Mouse (Mus musculus): ENCODE measurements around the gene Tbr1. TPM values are rescaled to one million over a fixed set of nuclear protein-coding genes. Genes with fewer than 3 reads are reported as not detected.
A peak's percentile ranks its signal among the peaks of the same experiment; 100 is the strongest.

The Tbr1 gene
- 0.52 and 2.1 TPM in 2 replicates for polyA plus RNA-seq (2014; fragmentation: Nextera tagmentation; extraction: Ambion mirVana)

- Histone ChIP-seq H3K9me3 (ENCODE audit: control insufficient read depth, low read length) (no peaks in the 10 kb centered on the region), H3K4me2 (no peak within 1 kb of the TSS), H3K4me1 (ENCODE audit: control insufficient read depth, insufficient read depth, low read length) (peaks cover 10% of the 10 kb centered on the region; the same call in 1 of the 2 replicates), H3K36me3 (ENCODE audit: control insufficient read depth, insufficient read depth, low read length) (no peaks in the 10 kb centered on the region), H3K27me3 (ENCODE audit: control insufficient read depth, insufficient read depth, low read length) (peaks cover 64% of the 10 kb centered on the region), H3K4me3 (ENCODE audit: low read depth, low read length) (no peak within 1 kb of the TSS), H3K9ac (ENCODE audit: low read length) (no peak within 1 kb of the TSS), H3K27ac (ENCODE audit: low read depth, low read length) (no peak within 1 kb of the TSS)
- 3% methylated on average over 11 of the region's 11 CpGs for WGBS
- DNase-seq (ENCODE audit: low spot score, missing footprints) (peak; percentile 94), ATAC-seq (ENCODE audit: low FRiP score) (peak; percentile 53)
These were observed at the start of gene Tbr1 for GRCm38 (mm10) chr2:61802656-61803251. Tbr1 (plus strand) TSS chr2:61802930.

- no peak overlapping the region for H3K4me3 ChIP-seq (ENCODE audit: low read depth, low read length)
- ATAC-seq (ENCODE audit: low FRiP score) (no peak), DNase-seq (ENCODE audit: low spot score, missing footprints) (peak; percentile 41)
- H3K4me1 ChIP-seq (ENCODE audit: control insufficient read depth, insufficient read depth, low read length) = no peaks in the 10 kb centered on the region
- no peak overlapping the region for H3K4me2 ChIP-seq
- H3K27me3 ChIP-seq (ENCODE audit: control insufficient read depth, insufficient read depth, low read length) = no peaks in the 10 kb centered on the region
- H3K9me3 ChIP-seq (ENCODE audit: control insufficient read depth, low read length) = no peaks in the 10 kb centered on the region
- H3K27ac ChIP-seq (ENCODE audit: low read depth, low read length) = no peak overlapping the region
- H3K9ac ChIP-seq (ENCODE audit: low read length) = no peak overlapping the region
- no peaks in the 10 kb centered on the region for H3K36me3 ChIP-seq (ENCODE audit: control insufficient read depth, insufficient read depth, low read length)
These were observed 47.7 kb upstream of the Tbr1 start for GRCm38 (mm10) chr2:61754989-61755388.

DNA sequence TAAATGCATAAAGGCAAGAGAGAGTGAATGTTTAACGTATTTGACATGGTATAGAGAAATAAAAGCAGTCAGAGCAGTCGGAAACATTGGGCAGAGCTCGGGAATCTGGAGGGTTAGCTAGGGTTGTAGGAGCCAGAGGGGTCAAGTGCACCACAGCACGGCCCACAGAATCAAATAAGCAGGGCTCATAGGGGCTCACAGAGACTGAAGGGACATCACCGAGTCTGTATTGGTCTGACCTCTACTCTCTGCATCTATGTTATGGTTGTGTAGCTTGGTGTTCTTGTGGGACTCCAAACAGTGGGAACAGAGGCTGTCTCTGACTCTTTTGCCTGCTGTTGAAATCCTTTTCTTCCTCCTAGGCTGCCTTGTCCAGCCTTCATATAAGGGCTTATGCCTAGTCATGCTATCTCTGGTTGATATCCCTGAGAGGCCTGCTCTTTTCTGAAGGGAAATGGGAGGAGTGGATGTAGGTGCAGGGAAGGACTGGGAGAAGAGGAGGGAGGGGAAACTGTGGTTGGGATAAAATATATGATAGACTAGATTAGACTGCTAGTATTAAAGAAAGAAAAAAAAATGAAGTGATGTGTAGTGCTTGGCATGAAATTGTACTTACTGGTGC lies 43.4 kb upstream of the Tbr1 start:
- Histone ChIP-seq H3K27ac (ENCODE audit: low read depth, low read length) (no peak overlapping the region), H3K27me3 (ENCODE audit: control insufficient read depth, insufficient read depth, low read length) (no peaks in the 10 kb centered on the region), H3K9ac (ENCODE audit: low read length) (no peak overlapping the region), H3K4me1 (ENCODE audit: control insufficient read depth, insufficient read depth, low read length) (no peaks in the 10 kb centered on the region), H3K4me2 (no peak overlapping the region), H3K4me3 (ENCODE audit: low read depth, low read length) (no peak overlapping the region), H3K36me3 (ENCODE audit: control insufficient read depth, insufficient read depth, low read length) (no peaks in the 10 kb centered on the region), H3K9me3 (ENCODE audit: control insufficient read depth, low read length) (no peaks in the 10 kb centered on the region)
- DNase-seq (ENCODE audit: low spot score, missing footprints) (peak; percentile 66), ATAC-seq (ENCODE audit: low FRiP score) (no peak)
- WGBS = 87% methylated on average over 5 of the region's 5 CpGs

GRCm38 (mm10) chr2:61760044-61760443 lies 42.7 kb upstream of the Tbr1 start:
- Histone ChIP-seq H3K4me3 (ENCODE audit: low read depth, low read length) (no peak overlapping the region), H3K4me2 (no peak overlapping the region), H3K4me1 (ENCODE audit: control insufficient read depth, insufficient read depth, low read length) (no peaks in the 10 kb centered on the region), H3K9ac (ENCODE audit: low read length) (no peak overlapping the region), H3K27ac (ENCODE audit: low read depth, low read length) (no peak overlapping the region), H3K9me3 (ENCODE audit: control insufficient read depth, low read length) (no peaks in the 10 kb centered on the region), H3K27me3 (ENCODE audit: control insufficient read depth, insufficient read depth, low read length) (no peaks in the 10 kb centered on the region), H3K36me3 (ENCODE audit: control insufficient read depth, insufficient read depth, low read length) (no peaks in the 10 kb centered on the region)
- ATAC-seq (ENCODE audit: low FRiP score) (no peak), DNase-seq (ENCODE audit: low spot score, missing footprints) (peak; percentile 21)
- 87% methylated on average over 3 of the region's 3 CpGs for WGBS

DNA sequence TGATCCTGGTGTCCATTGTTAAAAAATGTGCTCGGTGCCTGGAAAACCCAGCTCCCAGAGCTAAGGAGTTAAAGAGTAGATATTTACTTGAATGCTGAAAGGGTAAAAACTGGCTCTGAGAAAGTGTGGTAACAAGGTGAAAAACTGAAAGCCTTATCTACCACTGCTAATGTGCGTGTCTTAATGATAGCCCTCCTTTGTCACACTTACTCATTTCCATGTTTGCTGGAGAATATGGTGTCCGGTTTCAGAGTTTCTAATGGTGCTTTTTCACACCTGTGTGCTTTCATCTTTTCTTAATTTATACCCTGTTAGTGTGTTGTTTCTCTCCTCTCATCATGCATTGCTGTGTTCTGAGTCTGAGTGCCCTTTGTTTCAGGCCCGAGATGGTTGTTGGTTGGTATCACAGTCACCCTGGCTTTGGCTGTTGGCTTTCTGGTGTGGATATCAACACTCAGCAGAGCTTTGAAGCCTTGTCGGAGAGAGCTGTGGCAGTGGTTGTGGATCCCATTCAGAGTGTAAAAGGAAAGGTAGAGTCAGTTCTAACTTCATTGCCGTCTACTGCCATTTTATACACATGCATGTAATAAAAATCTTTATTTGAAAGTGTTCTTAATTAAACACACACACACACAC lies 38.1 kb upstream of the Tbr1 start:
- ATAC-seq (ENCODE audit: low FRiP score) (no peak), DNase-seq (ENCODE audit: low spot score, missing footprints) (peak; percentile 81)
- Histone ChIP-seq H3K4me1 (ENCODE audit: control insufficient read depth, insufficient read depth, low read length) (no peaks in the 10 kb centered on the region), H3K36me3 (ENCODE audit: control insufficient read depth, insufficient read depth, low read length) (no peaks in the 10 kb centered on the region), H3K27me3 (ENCODE audit: control insufficient read depth, insufficient read depth, low read length) (no peaks in the 10 kb centered on the region), H3K4me2 (no peak overlapping the region), H3K9me3 (ENCODE audit: control insufficient read depth, low read length) (no peaks in the 10 kb centered on the region), H3K9ac (ENCODE audit: low read length) (no peak overlapping the region), H3K27ac (ENCODE audit: low read depth, low read length) (no peak overlapping the region), H3K4me3 (ENCODE audit: low read depth, low read length) (no peak overlapping the region)
- WGBS = 69% methylated on average over 6 of the region's 6 CpGs

DNA sequence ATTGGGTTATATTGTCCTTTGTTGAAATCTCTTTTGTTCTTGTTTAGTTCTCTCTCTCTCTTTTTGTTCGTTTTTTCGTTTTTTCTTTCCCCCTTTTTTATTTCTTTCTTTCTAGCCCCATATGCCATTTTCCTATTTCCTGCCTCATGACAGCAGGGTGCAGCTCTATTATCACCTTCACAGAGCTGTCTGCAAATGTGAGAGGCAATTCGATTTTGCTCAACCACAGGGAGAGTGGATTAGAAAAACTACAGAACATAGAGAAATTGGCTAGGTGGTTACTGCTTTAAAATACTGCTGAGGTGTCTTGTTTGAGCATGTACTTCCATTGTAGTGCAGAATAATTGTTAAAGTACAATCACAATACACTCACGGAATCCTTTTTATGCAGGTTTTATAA lies 37.2 kb upstream of the Tbr1 start:
- WGBS = 77% methylated on average over 4 of the region's 4 CpGs
- H3K27ac ChIP-seq (ENCODE audit: low read depth, low read length) = no peak overlapping the region
- no peaks in the 10 kb centered on the region for H3K36me3 ChIP-seq (ENCODE audit: control insufficient read depth, insufficient read depth, low read length)
- ATAC-seq (ENCODE audit: low FRiP score) (no peak), DNase-seq (ENCODE audit: low spot score, missing footprints) (peak; percentile 8)
- no peaks in the 10 kb centered on the region for H3K27me3 ChIP-seq (ENCODE audit: control insufficient read depth, insufficient read depth, low read length)
- H3K4me2 ChIP-seq = no peak overlapping the region
- no peak overlapping the region for H3K9ac ChIP-seq (ENCODE audit: low read length)
- H3K4me3 ChIP-seq (ENCODE audit: low read depth, low read length) = no peak overlapping the region
- no peaks in the 10 kb centered on the region for H3K4me1 ChIP-seq (ENCODE audit: control insufficient read depth, insufficient read depth, low read length)
- no peaks in the 10 kb centered on the region for H3K9me3 ChIP-seq (ENCODE audit: control insufficient read depth, low read length)

- no peak overlapping the region for H3K4me2 ChIP-seq
- H3K27ac ChIP-seq (ENCODE audit: low read depth, low read length) = no peak overlapping the region
- no peaks in the 10 kb centered on the region; the same call in 1 of the 2 replicates for H3K36me3 ChIP-seq (ENCODE audit: control insufficient read depth, insufficient read depth, low read length)
- no peak overlapping the region for H3K4me3 ChIP-seq (ENCODE audit: low read depth, low read length)
- no peaks in the 10 kb centered on the region for H3K27me3 ChIP-seq (ENCODE audit: control insufficient read depth, insufficient read depth, low read length)
- ATAC-seq (ENCODE audit: low FRiP score) (no peak), DNase-seq (ENCODE audit: low spot score, missing footprints) (no peak)
- H3K9me3 ChIP-seq (ENCODE audit: control insufficient read depth, low read length) = no peaks in the 10 kb centered on the region
- H3K4me1 ChIP-seq (ENCODE audit: control insufficient read depth, insufficient read depth, low read length) = no peaks in the 10 kb centered on the region
- no peak overlapping the region for H3K9ac ChIP-seq (ENCODE audit: low read length)
These were observed 21.9 kb upstream of the Tbr1 start for GRCm38 (mm10) chr2:61780794-61781193.

DNA sequence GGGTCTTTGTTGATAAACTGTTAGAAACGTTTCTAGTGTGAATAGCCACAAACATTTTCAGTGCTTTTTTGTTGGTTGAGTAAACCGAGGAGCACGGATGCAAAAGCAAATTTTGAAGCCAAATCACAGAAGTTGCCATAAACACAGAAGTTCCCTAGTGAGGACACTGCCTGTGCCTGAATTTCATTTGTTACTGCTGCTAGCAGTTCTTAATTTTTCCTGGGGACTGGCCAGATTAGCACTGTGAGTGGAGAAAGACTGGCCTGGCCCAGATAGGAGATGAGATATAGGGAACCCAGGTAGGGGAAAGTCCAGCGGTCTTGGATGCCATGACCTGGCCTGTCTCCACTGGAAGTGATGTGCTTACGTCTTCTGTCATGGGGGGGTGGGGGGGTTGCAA lies 7.8 kb upstream of the Tbr1 start:
- Histone ChIP-seq H3K4me3 (ENCODE audit: low read depth, low read length) (no peak overlapping the region), H3K4me1 (ENCODE audit: control insufficient read depth, insufficient read depth, low read length) (no peaks in the 10 kb centered on the region), H3K27me3 (ENCODE audit: control insufficient read depth, insufficient read depth, low read length) (no peaks in the 10 kb centered on the region), H3K9me3 (ENCODE audit: control insufficient read depth, low read length) (no peaks in the 10 kb centered on the region), H3K9ac (ENCODE audit: low read length) (no peak overlapping the region), H3K36me3 (ENCODE audit: control insufficient read depth, insufficient read depth, low read length) (no peaks in the 10 kb centered on the region), H3K27ac (ENCODE audit: low read depth, low read length) (no peak overlapping the region), H3K4me2 (no peak overlapping the region)
- ATAC-seq (ENCODE audit: low FRiP score) (no peak), DNase-seq (ENCODE audit: low spot score, missing footprints) (peak; percentile 33)
- 81% methylated on average over 5 of the region's 5 CpGs for WGBS

DNA sequence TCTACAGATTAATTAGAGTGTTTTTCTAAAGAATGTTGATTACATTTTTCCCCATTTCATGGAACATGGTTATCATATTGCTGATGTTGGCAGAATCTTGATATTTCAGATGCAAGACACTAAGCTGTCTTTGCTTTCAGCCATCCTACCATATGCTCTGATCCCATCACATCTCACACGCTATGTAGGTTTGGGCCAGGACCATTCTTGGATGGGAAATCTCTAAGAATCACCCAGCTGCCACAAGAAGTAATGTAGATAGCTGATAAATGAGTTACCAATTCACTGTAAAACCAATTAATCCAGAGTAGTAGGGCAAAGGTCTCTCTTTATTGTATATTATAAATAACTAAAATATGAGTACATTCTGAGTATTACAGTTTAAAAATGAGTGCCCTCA lies 4.7 kb upstream of the Tbr1 start:
- Histone ChIP-seq H3K9ac (ENCODE audit: low read length) (no peak overlapping the region), H3K27me3 (ENCODE audit: control insufficient read depth, insufficient read depth, low read length) (peaks cover 18% of the 10 kb centered on the region), H3K4me2 (no peak overlapping the region), H3K9me3 (ENCODE audit: control insufficient read depth, low read length) (no peaks in the 10 kb centered on the region), H3K4me1 (ENCODE audit: control insufficient read depth, insufficient read depth, low read length) (peaks cover 2% of the 10 kb centered on the region; the same call in 1 of the 2 replicates), H3K36me3 (ENCODE audit: control insufficient read depth, insufficient read depth, low read length) (no peaks in the 10 kb centered on the region), H3K4me3 (ENCODE audit: low read depth, low read length) (no peak overlapping the region), H3K27ac (ENCODE audit: low read depth, low read length) (no peak overlapping the region)
- WGBS = 95% methylated on average over 1 of the region's 1 CpGs
- ATAC-seq (ENCODE audit: low FRiP score) = no peak
- DNase-seq (ENCODE audit: low spot score, missing footprints) = peak; percentile 61
